Mouse (Mus musculus) ovary, adult 2 months (tissue): ENCODE data around the gene Bcl2l13. TPM values are rescaled to one million over a fixed set of nuclear protein-coding genes. Genes with fewer than 3 reads are reported as not detected.

Source experiments
- polyA plus RNA-seq: library from polyadenylated mRNA; depleted of rRNA; stranded (reverse); fragments of >200 nt; gene quantifications from 2 replicates; pipeline ENCODE4 v1.2.3, GENCODE M21; 2012; rRNA removed

Bcl2l13 gene
- 27.5 and 27.8 TPM in 2 replicates for polyA plus RNA-seq

GRCm38 (mm10) chr6:120835474-120836374 is at the start of gene Bcl2l13:
TSS of gene Bcl2l13 (plus strand) at chr6:120836212.

GRCm38 (mm10) chr6:120822307-120822928 is 13.6 kb upstream of the Bcl2l13 start, which contains the start of gene Atp6v1e1:
TSS of gene Atp6v1e1 (minus strand) at chr6:120822793.

GRCm38 (mm10) chr6:120916074-120916971 is 80.3 kb downstream of the Bcl2l13 start, which contains the start of gene Bid:
TSS of gene Bid (minus strand) at chr6:120916853.

Other genes with a start within 250 kb of the Bcl2l13 start
- 4.0 and 5.4 TPM in 2 replicates for gene Cecr2, start 169.8 kb upstream of the Bcl2l13 start, polyA plus RNA-seq
- 8.6 and 8.8 TPM in 2 replicates for gene Slc25a18, start 62.6 kb upstream of the Bcl2l13 start, polyA plus RNA-seq
- 153 and 178 TPM in 2 replicates for gene Atp6v1e1, start 13.4 kb upstream of the Bcl2l13 start, polyA plus RNA-seq
- gene Bid, start 80.6 kb downstream of the Bcl2l13 start, polyA plus RNA-seq: 9.3 and 10.9 TPM in 2 replicates